Mouse (Mus musculus) ES-Bruce4 (cell line): Measurements from ENCODE around the gene Fkbp10.

ENCODE experiments used
- CTCF ChIP-seq: IDR thresholded peaks from one replicate; pipeline ENCODE4 v1.8.1; 2011; ENCODE audit warnings: low read depth, low read length
- EP300 ChIP-seq: IDR thresholded peaks from 2 replicates; pipeline ENCODE4 v1.6.1; 2011; ENCODE audit warnings: low read depth, low read length; ENCODE audit not compliant: insufficient read depth

GRCm38 (mm10) chr11:100395861-100396631 lies 19.5 kb upstream of the Fkbp10 start:
- no peak for TF ChIP-seq CTCF
- peak; percentile 67; the same call in 1 of the 2 replicates for TF ChIP-seq EP300
